Mouse (Mus musculus) lung, postnatal 36 days (tissue): ENCODE results near the gene Vmn1r208.
"Not testable (repeated sequence)": the region's sequence is repeated elsewhere in the genome, so short reads cannot be mapped to it uniquely, and the experiment has no call there.

Source experiments
- DNase-seq: peaks from one replicate; pipeline ENCODE4 v3.0.0; 2022; ENCODE audit warnings: mixed read lengths

The Vmn1r208 gene

GRCm38 (mm10) chr13:22777300-22777699 is at the start of gene Vmn1r208:
Vmn1r208 (minus strand) TSS chr13:22777400.
- DNase-seq: not testable (repeated sequence)

GRCm38 (mm10) chr13:22821601-22822000 is 44.4 kb upstream of the Vmn1r208 start:
- DNase-seq: not testable (repeated sequence)

- not testable (repeated sequence) for DNase-seq
Observed at GRCm38 (mm10) chr13:22809582-22809981, 32.4 kb upstream of the Vmn1r208 start, which contains the start of gene Vmn1r209. Vmn1r209 (minus strand) TSS chr13:22809682.

- not testable (repeated sequence) for DNase-seq
Observed at GRCm38 (mm10) chr13:22788096-22788495, 10.9 kb upstream of the Vmn1r208 start.

DNA sequence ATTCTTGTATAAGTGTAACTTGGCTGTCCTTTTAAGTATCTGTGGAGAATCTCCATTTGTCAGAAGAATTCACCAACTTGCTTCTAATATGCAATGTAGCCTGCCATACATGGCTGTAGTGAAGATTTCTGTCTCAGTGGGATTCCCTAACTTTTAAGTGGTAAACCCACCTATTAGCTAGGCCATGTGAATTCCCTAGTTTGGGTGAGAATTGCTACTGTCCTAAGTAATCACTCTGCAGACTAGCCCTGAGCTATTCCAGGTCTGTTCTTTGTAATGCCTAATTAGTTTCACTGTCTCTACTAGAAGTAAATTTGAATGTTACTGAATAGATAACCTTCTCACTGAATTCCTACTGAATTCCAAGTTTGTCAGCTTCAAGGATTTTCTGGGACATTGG is 7.0 kb upstream of the Vmn1r208 start:
- DNase-seq: not testable (repeated sequence)

DNA sequence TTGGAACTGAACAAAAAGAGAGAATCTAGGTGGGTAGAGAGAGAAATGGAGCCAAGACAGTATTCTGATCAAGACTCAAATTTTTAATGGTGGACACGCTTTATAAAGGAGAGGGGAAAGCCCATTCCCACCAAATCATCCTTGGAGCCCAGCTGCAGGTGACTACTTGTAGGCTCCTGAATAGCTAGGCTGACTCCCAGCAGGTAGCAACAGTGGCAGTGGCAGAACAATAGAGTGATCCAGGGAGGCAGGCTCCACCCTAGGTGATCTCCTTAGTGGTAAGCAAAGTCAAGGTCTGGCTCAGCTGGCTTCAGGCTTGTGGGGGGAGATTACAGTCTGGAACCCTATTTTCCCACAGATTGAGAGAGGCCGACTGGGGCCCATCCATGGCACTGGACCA is 5.6 kb downstream of the Vmn1r208 start:
- not testable (repeated sequence) for DNase-seq

DNA sequence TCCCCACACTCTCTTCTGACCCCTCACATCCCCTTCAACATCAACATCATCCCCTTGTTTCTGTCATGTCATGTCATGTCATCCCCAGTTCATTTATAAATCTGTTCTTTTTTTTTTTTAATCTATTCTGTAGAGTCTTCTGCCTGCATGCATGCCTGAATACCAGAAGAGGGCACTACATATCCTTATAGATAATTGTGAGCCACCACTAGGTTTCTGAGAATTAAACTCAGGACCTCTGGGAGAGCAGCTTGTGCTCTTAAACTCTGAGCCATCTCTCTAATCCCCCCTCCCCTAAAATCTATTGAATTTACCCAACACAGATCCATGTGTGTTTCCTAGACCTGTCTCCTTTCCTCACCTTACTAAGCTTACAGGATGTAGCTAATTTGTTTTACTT is 29.7 kb downstream of the Vmn1r208 start:
- no peak for DNase-seq

GRCm38 (mm10) chr13:22729529-22729928 is 47.7 kb downstream of the Vmn1r208 start, which contains the start of gene Vmn1r207-ps:
Vmn1r207-ps (minus strand) TSS chr13:22729629.
- not testable (repeated sequence) for DNase-seq
